Mouse (Mus musculus) MEL (cell line): ENCODE results near the gene Slc16a13. TPM values are rescaled to one million over a fixed set of nuclear protein-coding genes. Genes with fewer than 3 reads are reported as not detected.

ENCODE experiments used
- DNase-seq: peaks from one replicate; pipeline ENCODE4 v3.0.0; 2011; ENCODE audit warnings: low read depth, low spot score
- H3K27ac ChIP-seq: 2 replicates; pipeline ENCODE4 v1.5.1; 2012; ENCODE audit warnings: low read depth, mild to moderate bottlenecking, control low read depth, low read length, moderate library complexity; ENCODE audit not compliant: control insufficient read depth
- H3K27me3 ChIP-seq, 2 experiments: fragments of 150-350 bp in 1 of 2; sonication (generic) in 1 of 2; 2 replicates each; pipeline ENCODE4 v1.6.1; 2012; ENCODE audit warnings: low read length in 2 of 2, mild to moderate bottlenecking in 2 of 2, improper control_type of control experiment in 1 of 2, moderate library complexity in 1 of 2; ENCODE audit not compliant: insufficient read depth in 2 of 2, control insufficient read depth in 1 of 2
- H3K36me3 ChIP-seq, 2 experiments: 2 replicates each; pipeline ENCODE4 v1.6.1; 2012 to 2014; ENCODE audit warnings: low read length in 2 of 2, improper control_type of control experiment in 1 of 2, inconsistent platforms in 1 of 2, mild to moderate bottlenecking in 1 of 2; ENCODE audit not compliant: insufficient read depth in 2 of 2, control insufficient read depth in 1 of 2
- H3K4me1 ChIP-seq, 2 experiments: fragments of 150-350 bp in 1 of 2; sonication (generic) in 1 of 2; 2 replicates each; pipeline ENCODE4 v1.6.1; 2012; ENCODE audit warnings: low read length in 2 of 2, improper control_type of control experiment in 1 of 2, mild to moderate bottlenecking in 1 of 2; ENCODE audit not compliant: insufficient read depth in 2 of 2, control insufficient read depth in 1 of 2
- H3K4me3 ChIP-seq, 2 experiments: fragments of 150-350 bp in 1 of 2; sonication (generic) in 1 of 2; 2 replicates each; pipeline ENCODE4 v1.5.1; 2012; ENCODE audit warnings: low read depth in 2 of 2, low read length in 2 of 2, mild to moderate bottlenecking in 2 of 2, moderate library complexity in 2 of 2, control low read depth in 1 of 2, improper control_type of control experiment in 1 of 2; ENCODE audit not compliant: control insufficient read depth in 1 of 2, insufficient read depth in 1 of 2
- H3K79me2 ChIP-seq: 2 replicates; pipeline ENCODE4 v1.6.1; 2012; ENCODE audit warnings: mild to moderate bottlenecking, low read length, moderate library complexity; ENCODE audit not compliant: control insufficient read depth, poor library complexity, insufficient read depth
- H3K9ac ChIP-seq: 2 replicates; pipeline ENCODE4 v1.6.1; 2012; ENCODE audit warnings: low read depth, mild to moderate bottlenecking, control low read depth, low read length, moderate library complexity; ENCODE audit not compliant: control insufficient read depth, poor library complexity, severe bottlenecking
- H3K9me3 ChIP-seq: fragments of 150-350 bp; sonication (generic); replicated peaks from 2 replicates; pipeline ENCODE4 v1.6.1; 2012; ENCODE audit warnings: mild to moderate bottlenecking, low read length, improper control_type of control experiment, moderate library complexity; ENCODE audit not compliant: insufficient read depth
- BHLHE40 ChIP-seq: IDR thresholded peaks from 2 replicates; pipeline ENCODE4 v1.6.1; 2012; ENCODE audit warnings: low read depth, mild to moderate bottlenecking, inconsistent platforms, low read length, improper control_type of control experiment, borderline replicate concordance
- CHD1 ChIP-seq: IDR thresholded peaks from 2 replicates; pipeline ENCODE4 v1.6.1; 2012; ENCODE audit warnings: low read depth, mild to moderate bottlenecking, inconsistent platforms, low read length, improper control_type of control experiment
- E2F4 ChIP-seq: IDR thresholded peaks from 2 replicates; pipeline ENCODE4 v1.6.1; 2011; ENCODE audit warnings: low read depth, low read length, improper control_type of control experiment, borderline replicate concordance
- EP300 ChIP-seq, 2 experiments: IDR thresholded peaks; 2 replicates each; pipeline ENCODE4 v1.6.1; 2011; ENCODE audit warnings: improper control_type of control experiment in 2 of 2, low read length in 2 of 2, low read depth in 1 of 2, mild to moderate bottlenecking in 1 of 2
- HCFC1 ChIP-seq: IDR thresholded peaks from 2 replicates; pipeline ENCODE4 v1.6.1; 2012; ENCODE audit warnings: low read depth, mild to moderate bottlenecking, inconsistent platforms, low read length, improper control_type of control experiment, moderate library complexity
- JUND ChIP-seq: IDR thresholded peaks from 2 replicates; pipeline ENCODE4 v1.6.1; 2011; ENCODE audit warnings: low read depth, mild to moderate bottlenecking, improper control_type of control experiment, low read length
- MXI1 ChIP-seq: IDR thresholded peaks from 2 replicates; pipeline ENCODE4 v1.6.1; 2011; ENCODE audit warnings: mild to moderate bottlenecking, low read depth, low read length, improper control_type of control experiment
- NELFE ChIP-seq: IDR thresholded peaks from 2 replicates; pipeline ENCODE4 v1.6.1; 2011; ENCODE audit warnings: low read depth, low read length, improper control_type of control experiment
- POLR2A ChIP-seq, 2 experiments: IDR thresholded peaks; 2 replicates each; pipeline ENCODE4 v1.6.1; 2011 to 2012; ENCODE audit warnings: low read length in 2 of 2, mild to moderate bottlenecking in 2 of 2, control low read depth in 1 of 2, improper control_type of control experiment in 1 of 2, low read depth in 1 of 2, moderate library complexity in 1 of 2; ENCODE audit not compliant: control insufficient read depth in 1 of 2, insufficient read depth in 1 of 2, poor library complexity in 1 of 2
- TAL1 ChIP-seq: IDR thresholded peaks from 2 replicates; pipeline ENCODE4 v1.6.1; 2012; ENCODE audit warnings: mild to moderate bottlenecking, inconsistent platforms, low read length, moderate library complexity, mixed read lengths
- TCF12 ChIP-seq: IDR thresholded peaks from 2 replicates; pipeline ENCODE4 v1.6.1; 2014; ENCODE audit warnings: low read depth, mild to moderate bottlenecking, inconsistent platforms, low read length, improper control_type of control experiment, moderate library complexity
- USF2 ChIP-seq, 2 experiments: IDR thresholded peaks; 2 replicates each; pipeline ENCODE4 v1.6.1; 2011 to 2012; ENCODE audit warnings: improper control_type of control experiment in 2 of 2, low read length in 2 of 2, borderline replicate concordance in 1 of 2, inconsistent platforms in 1 of 2, low read depth in 1 of 2, mild to moderate bottlenecking in 1 of 2; ENCODE audit not compliant: insufficient read depth in 1 of 2
- ZC3H11A ChIP-seq: IDR thresholded peaks from 2 replicates; pipeline ENCODE4 v1.6.1; 2012; ENCODE audit warnings: low read depth, mild to moderate bottlenecking, inconsistent platforms, low read length, improper control_type of control experiment
- ZMIZ1 ChIP-seq: IDR thresholded peaks from 2 replicates; pipeline ENCODE4 v1.6.1; 2012; ENCODE audit warnings: low read depth, mild to moderate bottlenecking, inconsistent platforms, low read length, improper control_type of control experiment, moderate library complexity
- polyA plus RNA-seq, 2 experiments: library from polyadenylated mRNA; stranded (reverse) in 1 of 2; unstranded in 1 of 2; fragments of >175 nt in 1 of 2; fragments of >200 nt in 1 of 2; gene quantifications; 2 replicates each; pipeline versions ENCODE4 v1.2.1 to v1.2.4; 2012; ENCODE audit warnings: low replicate concordance in 2 of 2, low read depth in 1 of 2; ENCODE audit not compliant: insufficient read length in 2 of 2, insufficient read depth in 1 of 2, missing spikeins in 1 of 2
- total RNA-seq: library from RNA; depleted of rRNA; stranded (reverse); fragments of 300-350 nt; gene quantifications from 2 replicates; pipeline ENCODE4 v1.2.3, GENCODE M21; 2012

Gene Slc16a13
- total and polyA plus RNA-seq, 3 experiments = 4.2 to 7.9 TPM; not detected in 1

DNA sequence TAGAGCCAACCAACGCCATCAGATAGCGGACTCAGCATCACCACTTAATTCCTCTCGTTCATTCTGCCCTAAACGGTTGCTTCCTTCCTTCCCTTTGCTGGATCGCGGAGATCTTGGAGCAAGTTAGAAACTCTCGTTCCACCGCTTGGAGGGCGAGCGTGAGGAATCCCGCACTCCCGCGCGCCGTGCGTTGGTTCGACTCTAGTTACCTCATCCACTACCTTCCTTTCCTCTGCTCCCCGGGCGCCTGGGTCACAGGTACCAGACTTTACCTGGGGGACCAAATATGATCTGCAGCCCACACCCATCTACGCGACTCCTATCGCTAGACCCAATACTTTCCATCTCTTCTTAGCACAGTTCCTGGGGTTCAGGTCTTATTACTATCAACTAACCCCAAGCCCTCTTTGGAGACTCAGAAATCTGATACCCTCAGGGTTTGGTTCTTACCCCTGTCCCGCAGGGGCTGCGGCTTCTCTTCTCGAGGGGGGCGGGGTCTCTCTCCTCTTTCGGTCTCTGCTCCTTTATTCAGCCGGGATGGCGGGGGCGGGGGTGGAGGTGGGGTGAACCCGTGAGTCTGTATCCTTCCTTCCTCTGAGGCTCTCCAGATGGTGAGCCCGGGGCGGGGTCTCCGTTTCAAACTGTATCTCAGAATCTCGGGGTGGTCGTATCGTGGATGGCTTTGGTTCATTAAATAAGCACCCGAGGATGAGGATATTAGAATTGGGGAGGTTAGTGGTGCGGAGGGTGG is 8.6 kb upstream of the Slc16a13 start, which contains the start of gene Bcl6b:
TSS of gene Bcl6b (minus strand) at position 539 of the 751 bp plus-strand sequence.
- peak within 1 kb of the TSS; percentile 10; the same call in 1 of the 2 replicates for H3K9ac ChIP-seq
- H3K79me2 ChIP-seq = no peaks in the 10 kb centered on the region
- no peak for DNase-seq
- H3K27me3 ChIP-seq = no peaks in the 10 kb centered on the region
- H3K4me1 ChIP-seq = peaks cover 0 to 4% of the 10 kb centered on the region in 2 experiments; a peak in 1 of 4 replicates
- no peaks in the 10 kb centered on the region; a peak in 1 of 4 replicates for H3K36me3 ChIP-seq
- H3K4me3 ChIP-seq = no peak within 1 kb of the TSS; a peak in 1 of 4 replicates
- TF ChIP-seq JUND (no peak), BHLHE40 (no peak)
- no peaks in the 10 kb centered on the region for H3K9me3 ChIP-seq
- no peak within 1 kb of the TSS for H3K27ac ChIP-seq

GRCm38 (mm10) chr11:70228828-70229227 is 8.0 kb upstream of the Slc16a13 start:
- Histone ChIP-seq H3K36me3 (no peaks in the 10 kb centered on the region; a peak in 1 of 4 replicates), H3K27ac (no peak overlapping the region), H3K4me3 (no peak overlapping the region), H3K27me3 (no peaks in the 10 kb centered on the region), H3K79me2 (no peaks in the 10 kb centered on the region), H3K4me1 (peaks cover 0 to 4% of the 10 kb centered on the region in 2 experiments; a peak in 1 of 4 replicates), H3K9me3 (no peaks in the 10 kb centered on the region), H3K9ac (no peak overlapping the region)
- TF ChIP-seq USF2 (IDR thresholded peaks at IDR 0.05; ENCODE audit: borderline replicate concordance in 1 of 2, insufficient read depth in 1 of 2, low read depth in 1 of 2, low read length in 2 of 2) (no peak), NELFE (no peak), CHD1 (no peak), TCF12 (no peak), ZC3H11A (no peak), POLR2A (IDR thresholded peaks at IDR 0.05; ENCODE audit: control insufficient read depth in 1 of 2, insufficient read depth in 1 of 2, low read depth in 1 of 2, low read length in 2 of 2, poor library complexity in 1 of 2) (no peak), TAL1 (no peak), E2F4 (no peak), MXI1 (no peak), HCFC1 (no peak), JUND (no peak), EP300 (IDR thresholded peaks at IDR 0.05; ENCODE audit: low read depth in 1 of 2, low read length in 2 of 2) (no peak), BHLHE40 (no peak), ZMIZ1 (no peak)
- no peak for DNase-seq
